Mouse (Mus musculus): ENCODE data around the gene Nme8. TPM values are rescaled to one million over a fixed set of nuclear protein-coding genes. Genes with fewer than 3 reads are reported as not detected.

The Nme8 gene
- polyA plus RNA-seq, 1 experiment from 2014 or later: not detected

DNA sequence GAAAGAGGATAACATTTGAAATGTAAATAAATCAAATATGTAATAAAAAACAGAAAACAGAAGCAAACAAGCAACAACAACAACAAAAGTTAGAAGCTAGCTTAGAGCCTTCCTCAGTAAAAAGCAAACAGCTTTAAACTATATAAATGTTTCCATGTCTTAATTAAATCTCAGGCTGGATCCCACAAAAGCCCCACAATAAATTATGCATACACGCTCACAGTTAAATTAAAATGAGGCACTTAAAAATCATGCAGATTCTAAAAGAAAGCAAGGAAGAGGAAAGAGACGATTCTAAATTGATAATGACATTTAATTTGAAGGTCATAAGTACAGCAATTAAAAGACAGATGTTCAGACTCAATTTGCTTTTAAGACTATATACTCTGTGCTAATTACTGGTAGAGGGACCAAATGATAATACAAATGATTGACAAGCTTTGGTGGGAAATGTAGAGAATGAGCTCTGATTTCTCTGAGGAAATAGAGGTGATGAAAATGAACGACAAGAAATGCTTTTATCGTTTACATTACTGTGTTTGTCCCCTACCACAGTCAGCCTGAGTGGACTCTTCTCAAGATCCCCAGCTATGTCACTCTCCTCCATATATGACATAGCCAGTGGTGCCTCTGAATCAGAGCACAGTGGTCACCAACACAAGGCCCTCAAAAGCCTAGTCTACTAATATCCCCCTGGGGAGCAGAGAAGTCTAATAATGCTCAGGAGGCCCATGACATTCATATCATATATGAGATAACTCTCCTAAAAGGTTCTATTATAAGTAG lies 29.0 kb downstream of the Nme8 start:
- peak; percentile 63 for DNase-seq (ENCODE audit: low spot score)
- no peaks in the 10 kb centered on the region for H3K4me1 ChIP-seq (ENCODE audit: control insufficient read depth, insufficient read depth, low read length)
- peak; percentile 88 for ATAC-seq
- H3K4me2 ChIP-seq (ENCODE audit: low read length): no peak overlapping the region
- H3K4me3 ChIP-seq (ENCODE audit: low read depth, low read length): no peak overlapping the region
- no peak overlapping the region for H3K27ac ChIP-seq (ENCODE audit: low read depth, low read length)
- 34% methylated on average over 4 of the region's 4 CpGs for WGBS
- no peaks in the 10 kb centered on the region for H3K36me3 ChIP-seq (ENCODE audit: control insufficient read depth, insufficient read depth, low read length)
- H3K27me3 ChIP-seq (replicated peaks; ENCODE audit: control insufficient read depth, insufficient read depth, low read length): no peaks in the 10 kb centered on the region
- no peaks in the 10 kb centered on the region for H3K9me3 ChIP-seq (replicated peaks; ENCODE audit: control insufficient read depth, low read length)
- no peak overlapping the region for H3K9ac ChIP-seq (ENCODE audit: low read length)

DNA sequence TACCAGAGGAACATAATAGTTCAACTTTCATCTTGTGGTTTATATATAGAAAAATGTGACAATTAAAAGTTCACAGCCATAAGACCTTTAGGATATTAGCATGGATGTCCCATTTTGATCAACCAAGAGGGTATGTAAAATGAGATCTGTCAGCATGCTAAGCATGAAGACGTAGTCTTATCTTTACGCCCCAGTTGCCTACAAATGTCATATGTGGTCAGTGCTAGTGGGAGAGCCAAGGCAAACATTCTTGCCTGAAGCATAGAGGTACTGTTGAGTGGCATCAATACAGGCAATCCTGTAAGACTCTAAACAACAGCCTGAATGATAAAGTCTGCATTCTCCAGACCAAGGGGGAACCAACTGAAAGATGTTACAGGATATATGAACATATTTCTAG lies 45.2 kb downstream of the Nme8 start:
- no peaks in the 10 kb centered on the region for H3K27me3 ChIP-seq (replicated peaks; ENCODE audit: control insufficient read depth, insufficient read depth, low read length)
- ATAC-seq (no peak), DNase-seq (ENCODE audit: low spot score) (no peak)
- H3K4me2 ChIP-seq (ENCODE audit: low read length): no peak overlapping the region
- H3K9me3 ChIP-seq (replicated peaks; ENCODE audit: control insufficient read depth, low read length): no peaks in the 10 kb centered on the region
- H3K4me3 ChIP-seq (ENCODE audit: low read depth, low read length): no peak overlapping the region
- 94% methylated on average over 2 of the region's 2 CpGs for WGBS
- H3K4me1 ChIP-seq (ENCODE audit: control insufficient read depth, insufficient read depth, low read length): no peaks in the 10 kb centered on the region
- no peak overlapping the region for H3K9ac ChIP-seq (ENCODE audit: low read length)
- no peaks in the 10 kb centered on the region for H3K36me3 ChIP-seq (ENCODE audit: control insufficient read depth, insufficient read depth, low read length)
- no peak overlapping the region for H3K27ac ChIP-seq (ENCODE audit: low read depth, low read length)

DNA sequence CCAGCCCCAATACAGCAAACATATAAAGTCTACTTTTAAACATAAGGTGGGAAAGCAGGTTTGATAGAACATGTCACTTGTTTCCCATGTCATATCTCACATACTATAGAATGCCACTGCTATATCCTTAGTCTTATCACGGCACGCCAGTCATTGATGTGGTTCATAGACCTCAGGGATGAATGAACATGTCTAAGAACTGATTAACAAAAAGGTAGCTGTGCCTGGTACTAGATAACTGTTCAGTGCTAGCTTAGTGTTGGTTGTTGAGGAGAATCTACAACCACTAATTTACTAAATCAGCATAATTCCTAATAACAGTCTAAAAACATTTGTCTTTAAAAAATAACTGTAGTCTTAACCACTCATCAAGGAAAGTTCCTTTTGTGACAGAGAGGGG lies 47.8 kb downstream of the Nme8 start:
- Histone ChIP-seq H3K36me3 (ENCODE audit: control insufficient read depth, insufficient read depth, low read length) (no peaks in the 10 kb centered on the region), H3K27ac (ENCODE audit: low read depth, low read length) (no peak overlapping the region), H3K9me3 (replicated peaks; ENCODE audit: control insufficient read depth, low read length) (no peaks in the 10 kb centered on the region), H3K4me3 (ENCODE audit: low read depth, low read length) (no peak overlapping the region), H3K4me1 (ENCODE audit: control insufficient read depth, insufficient read depth, low read length) (no peaks in the 10 kb centered on the region), H3K9ac (ENCODE audit: low read length) (no peak overlapping the region), H3K27me3 (replicated peaks; ENCODE audit: control insufficient read depth, insufficient read depth, low read length) (no peaks in the 10 kb centered on the region), H3K4me2 (ENCODE audit: low read length) (no peak overlapping the region)
- DNase-seq (ENCODE audit: low spot score): no peak
- 99% methylated on average over 2 of the region's 2 CpGs for WGBS
- ATAC-seq: no peak

- no peak for ATAC-seq
- Histone ChIP-seq H3K36me3 (ENCODE audit: control insufficient read depth, insufficient read depth, low read length) (no peaks in the 10 kb centered on the region), H3K27me3 (replicated peaks; ENCODE audit: control insufficient read depth, insufficient read depth, low read length) (no peaks in the 10 kb centered on the region), H3K27ac (ENCODE audit: low read depth, low read length) (no peak overlapping the region), H3K9ac (ENCODE audit: low read length) (no peak overlapping the region), H3K4me3 (ENCODE audit: low read depth, low read length) (no peak overlapping the region), H3K4me1 (ENCODE audit: control insufficient read depth, insufficient read depth, low read length) (no peaks in the 10 kb centered on the region), H3K4me2 (ENCODE audit: low read length) (no peak overlapping the region), H3K9me3 (replicated peaks; ENCODE audit: control insufficient read depth, low read length) (no peaks in the 10 kb centered on the region)
- 88% methylated on average over 2 of the region's 2 CpGs for WGBS
- DNase-seq (ENCODE audit: low spot score): peak; percentile 46
Observed at GRCm38 (mm10) chr13:19644225-19644624, 53.4 kb downstream of the Nme8 start.

GRCm38 (mm10) chr13:19643519-19643918 lies 54.1 kb downstream of the Nme8 start:
- Histone ChIP-seq H3K27ac (ENCODE audit: low read depth, low read length) (no peak overlapping the region), H3K4me1 (ENCODE audit: control insufficient read depth, insufficient read depth, low read length) (no peaks in the 10 kb centered on the region), H3K4me2 (ENCODE audit: low read length) (no peak overlapping the region), H3K9ac (ENCODE audit: low read length) (no peak overlapping the region), H3K36me3 (ENCODE audit: control insufficient read depth, insufficient read depth, low read length) (no peaks in the 10 kb centered on the region), H3K27me3 (replicated peaks; ENCODE audit: control insufficient read depth, insufficient read depth, low read length) (no peaks in the 10 kb centered on the region), H3K9me3 (replicated peaks; ENCODE audit: control insufficient read depth, low read length) (no peaks in the 10 kb centered on the region), H3K4me3 (ENCODE audit: low read depth, low read length) (no peak overlapping the region)
- ATAC-seq: no peak
- no peak for DNase-seq (ENCODE audit: low spot score)
- 65% methylated on average over 1 of the region's 1 CpGs for WGBS

GRCm38 (mm10) chr13:19640203-19640851 lies 57.3 kb downstream of the Nme8 start:
- ATAC-seq (peak; percentile 40; the same call in 1 of the 2 replicates), DNase-seq (ENCODE audit: low spot score) (peak; percentile 69)
- WGBS: 84% methylated on average over 2 of the region's 2 CpGs
- no peaks in the 10 kb centered on the region for H3K27me3 ChIP-seq (replicated peaks; ENCODE audit: control insufficient read depth, insufficient read depth, low read length)
- no peaks in the 10 kb centered on the region for H3K4me1 ChIP-seq (ENCODE audit: control insufficient read depth, insufficient read depth, low read length)
- no peaks in the 10 kb centered on the region for H3K36me3 ChIP-seq (ENCODE audit: control insufficient read depth, insufficient read depth, low read length)
- no peak overlapping the region for H3K9ac ChIP-seq (ENCODE audit: low read length)
- H3K27ac ChIP-seq (ENCODE audit: low read depth, low read length): no peak overlapping the region
- no peak overlapping the region for H3K4me3 ChIP-seq (ENCODE audit: low read depth, low read length)
- H3K9me3 ChIP-seq (replicated peaks; ENCODE audit: control insufficient read depth, low read length): no peaks in the 10 kb centered on the region
- H3K4me2 ChIP-seq (ENCODE audit: low read length): no peak overlapping the region

DNA sequence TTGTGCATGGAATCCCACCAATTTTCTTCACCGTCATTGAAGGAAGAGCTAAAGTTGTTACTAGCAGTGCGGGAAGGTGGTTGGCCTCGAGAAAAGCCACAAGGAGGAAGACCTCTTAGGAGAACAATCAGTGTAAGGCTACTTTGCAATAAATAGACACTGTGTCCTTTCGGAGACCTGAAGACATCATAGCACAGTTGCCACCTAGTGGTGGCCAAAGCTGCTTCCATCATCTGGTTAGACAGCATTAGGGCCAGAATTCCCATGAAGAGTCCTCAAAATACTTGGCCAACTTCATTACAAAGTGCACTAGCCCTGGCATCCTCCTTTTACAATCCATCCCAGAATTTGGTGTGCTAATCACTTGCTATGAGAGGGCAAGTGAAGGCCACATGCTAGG lies 61.5 kb downstream of the Nme8 start:
- ATAC-seq (no peak), DNase-seq (ENCODE audit: low spot score) (peak; percentile 38)
- Histone ChIP-seq H3K27ac (ENCODE audit: low read depth, low read length) (no peak overlapping the region), H3K9me3 (replicated peaks; ENCODE audit: control insufficient read depth, low read length) (no peaks in the 10 kb centered on the region), H3K36me3 (ENCODE audit: control insufficient read depth, insufficient read depth, low read length) (no peaks in the 10 kb centered on the region), H3K4me1 (ENCODE audit: control insufficient read depth, insufficient read depth, low read length) (no peaks in the 10 kb centered on the region), H3K9ac (ENCODE audit: low read length) (no peak overlapping the region), H3K27me3 (replicated peaks; ENCODE audit: control insufficient read depth, insufficient read depth, low read length) (no peaks in the 10 kb centered on the region), H3K4me2 (ENCODE audit: low read length) (no peak overlapping the region), H3K4me3 (ENCODE audit: low read depth, low read length) (no peak overlapping the region)
- WGBS: 81% methylated on average over 4 of the region's 4 CpGs

DNA sequence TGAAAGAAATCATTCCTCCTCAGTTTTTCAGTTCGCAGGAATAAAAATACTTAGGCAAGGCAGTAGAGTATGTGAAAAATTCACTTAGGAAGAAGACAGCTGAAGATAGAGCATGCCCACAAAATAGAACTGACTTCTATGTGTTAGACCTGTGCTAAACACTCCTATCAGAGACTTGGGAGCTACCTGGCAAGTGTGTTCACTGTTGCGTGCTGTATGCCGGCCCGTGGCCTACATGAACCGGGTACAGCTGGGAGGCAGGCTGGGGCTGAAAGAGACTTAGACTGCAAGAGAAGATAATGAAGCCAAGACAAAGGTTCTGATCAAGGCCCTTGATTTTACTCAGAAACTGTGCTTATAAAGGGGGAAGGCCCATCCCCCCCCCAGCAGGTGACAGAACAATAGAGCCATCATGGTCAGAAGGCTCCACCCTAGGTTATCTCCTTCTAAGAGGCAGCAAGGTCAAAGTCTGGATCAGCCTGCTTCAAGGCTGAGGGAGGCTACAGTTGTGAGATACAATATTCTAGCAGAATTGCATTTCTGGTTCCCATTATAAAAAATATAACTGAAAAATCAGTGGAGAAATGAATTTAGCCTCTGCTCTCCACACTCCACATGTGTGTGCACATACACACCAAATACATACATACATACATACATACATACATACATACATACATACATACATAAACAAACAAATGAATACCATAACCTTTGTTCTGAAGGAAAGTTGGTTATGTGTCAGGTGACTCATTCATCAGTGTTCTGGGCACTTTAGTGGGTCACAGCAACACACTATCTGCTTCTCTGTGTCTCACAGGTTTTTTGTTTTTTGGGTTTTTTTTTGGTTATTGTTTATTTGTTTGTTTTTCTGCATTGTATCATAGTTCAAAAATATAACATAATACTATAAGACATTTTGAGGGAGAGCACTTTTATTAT lies 66.6 kb downstream of the Nme8 start:
- no peak for DNase-seq (ENCODE audit: low spot score)
- Histone ChIP-seq H3K4me1 (ENCODE audit: control insufficient read depth, insufficient read depth, low read length) (no peaks in the 10 kb centered on the region), H3K4me3 (ENCODE audit: low read depth, low read length) (no peak overlapping the region), H3K4me2 (ENCODE audit: low read length) (no peak overlapping the region), H3K9me3 (replicated peaks; ENCODE audit: control insufficient read depth, low read length) (no peaks in the 10 kb centered on the region), H3K27me3 (replicated peaks; ENCODE audit: control insufficient read depth, insufficient read depth, low read length) (no peaks in the 10 kb centered on the region), H3K9ac (ENCODE audit: low read length) (no peak overlapping the region), H3K27ac (ENCODE audit: low read depth, low read length) (no peak overlapping the region), H3K36me3 (ENCODE audit: control insufficient read depth, insufficient read depth, low read length) (no peaks in the 10 kb centered on the region)
- no peak for ATAC-seq
- WGBS: 92% methylated on average over 5 of the region's 5 CpGs

Measured in forebrain, embryonic 14.5 days (tissue).